Mouse (Mus musculus): ENCODE measurements around the gene Cacna1c. TPM values are rescaled to one million over a fixed set of nuclear protein-coding genes. Genes with fewer than 3 reads are reported as not detected.

The Cacna1c gene
- polyA plus RNA-seq, 1 experiment, result 19.1 TPM

- no peak for TF ChIP-seq CTCF (IDR thresholded peaks at IDR 0.05; ENCODE audit: borderline replicate concordance, extremely low read depth, insufficient read depth, insufficient read length)
- TF ChIP-seq POLR2A (IDR thresholded peaks at IDR 0.05; ENCODE audit: borderline replicate concordance, extremely low read depth, insufficient read depth, insufficient read length, poor library complexity, severe bottlenecking), result no peak
Measured at GRCm38 (mm10) chr6:118843566-118843965, 352.7 kb downstream of the Cacna1c start.

GRCm38 (mm10) chr6:118841892-118842291 lies 354.3 kb downstream of the Cacna1c start:
- DNase-seq (ENCODE audit: low read depth), result peak; percentile 64
- no peak for TF ChIP-seq POLR2A (IDR thresholded peaks at IDR 0.05; ENCODE audit: borderline replicate concordance, extremely low read depth, insufficient read depth, insufficient read length, poor library complexity, severe bottlenecking)
- TF ChIP-seq CTCF (IDR thresholded peaks at IDR 0.05; ENCODE audit: borderline replicate concordance, extremely low read depth, insufficient read depth, insufficient read length), result no peak

More at GRCm38 (mm10) chr6:118843566-118843965, 352.7 kb downstream of the Cacna1c start:
- peak; percentile 54 for DNase-seq (ENCODE audit: low read depth)

- TF ChIP-seq CTCF (IDR thresholded peaks at IDR 0.05; ENCODE audit: borderline replicate concordance, extremely low read depth, insufficient read depth, insufficient read length) (no peak), POLR2A (IDR thresholded peaks at IDR 0.05; ENCODE audit: borderline replicate concordance, extremely low read depth, insufficient read depth, insufficient read length, poor library complexity, severe bottlenecking) (no peak)
- DNase-seq (ENCODE audit: low read depth), result no peak
Measured at GRCm38 (mm10) chr6:118838919-118839915, 357.0 kb downstream of the Cacna1c start.

- peak; percentile 34 for DNase-seq (ENCODE audit: low read depth)
- no peak for TF ChIP-seq POLR2A (IDR thresholded peaks at IDR 0.05; ENCODE audit: borderline replicate concordance, extremely low read depth, insufficient read depth, insufficient read length, poor library complexity, severe bottlenecking)
- TF ChIP-seq CTCF (IDR thresholded peaks at IDR 0.05; ENCODE audit: borderline replicate concordance, extremely low read depth, insufficient read depth, insufficient read length), result no peak
Measured at GRCm38 (mm10) chr6:118836693-118837092, 359.5 kb downstream of the Cacna1c start.

- peak; percentile 52 for DNase-seq (ENCODE audit: low read depth)
- no peak for TF ChIP-seq CTCF (IDR thresholded peaks at IDR 0.05; ENCODE audit: borderline replicate concordance, extremely low read depth, insufficient read depth, insufficient read length)
- TF ChIP-seq POLR2A (IDR thresholded peaks at IDR 0.05; ENCODE audit: borderline replicate concordance, extremely low read depth, insufficient read depth, insufficient read length, poor library complexity, severe bottlenecking), result no peak
Measured at GRCm38 (mm10) chr6:118834046-118834445, 362.2 kb downstream of the Cacna1c start.

- TF ChIP-seq POLR2A (IDR thresholded peaks at IDR 0.05; ENCODE audit: borderline replicate concordance, extremely low read depth, insufficient read depth, insufficient read length, poor library complexity, severe bottlenecking) (no peak), CTCF (IDR thresholded peaks at IDR 0.05; ENCODE audit: borderline replicate concordance, extremely low read depth, insufficient read depth, insufficient read length) (no peak)
- no peak for DNase-seq (ENCODE audit: low read depth)
Measured at GRCm38 (mm10) chr6:118833049-118833448, 363.2 kb downstream of the Cacna1c start.

- TF ChIP-seq POLR2A (IDR thresholded peaks at IDR 0.05; ENCODE audit: borderline replicate concordance, extremely low read depth, insufficient read depth, insufficient read length, poor library complexity, severe bottlenecking), result no peak
- TF ChIP-seq CTCF (IDR thresholded peaks at IDR 0.05; ENCODE audit: borderline replicate concordance, extremely low read depth, insufficient read depth, insufficient read length), result no peak
- DNase-seq (ENCODE audit: low read depth), result no peak
Measured at GRCm38 (mm10) chr6:118832616-118833015, 363.6 kb downstream of the Cacna1c start.

- no peak for DNase-seq (ENCODE audit: low read depth)
- TF ChIP-seq POLR2A (IDR thresholded peaks at IDR 0.05; ENCODE audit: borderline replicate concordance, extremely low read depth, insufficient read depth, insufficient read length, poor library complexity, severe bottlenecking) (no peak), CTCF (IDR thresholded peaks at IDR 0.05; ENCODE audit: borderline replicate concordance, extremely low read depth, insufficient read depth, insufficient read length) (no peak)
Measured at GRCm38 (mm10) chr6:118830851-118831250, 365.4 kb downstream of the Cacna1c start.

GRCm38 (mm10) chr6:118828187-118828586 lies 368.0 kb downstream of the Cacna1c start:
- TF ChIP-seq CTCF (IDR thresholded peaks at IDR 0.05; ENCODE audit: borderline replicate concordance, extremely low read depth, insufficient read depth, insufficient read length) (no peak), POLR2A (IDR thresholded peaks at IDR 0.05; ENCODE audit: borderline replicate concordance, extremely low read depth, insufficient read depth, insufficient read length, poor library complexity, severe bottlenecking) (no peak)
- no peak for DNase-seq (ENCODE audit: low read depth)

- TF ChIP-seq POLR2A (IDR thresholded peaks at IDR 0.05; ENCODE audit: borderline replicate concordance, extremely low read depth, insufficient read depth, insufficient read length, poor library complexity, severe bottlenecking), result no peak
- TF ChIP-seq CTCF (IDR thresholded peaks at IDR 0.05; ENCODE audit: borderline replicate concordance, extremely low read depth, insufficient read depth, insufficient read length), result no peak
- peak; percentile 74 for DNase-seq (ENCODE audit: low read depth)
Measured at GRCm38 (mm10) chr6:118827560-118827959, 368.7 kb downstream of the Cacna1c start.

GRCm38 (mm10) chr6:118825400-118825871 lies 370.8 kb downstream of the Cacna1c start:
- DNase-seq (ENCODE audit: low read depth), result no peak
- no peak for TF ChIP-seq CTCF (IDR thresholded peaks at IDR 0.05; ENCODE audit: borderline replicate concordance, extremely low read depth, insufficient read depth, insufficient read length)
- TF ChIP-seq POLR2A (IDR thresholded peaks at IDR 0.05; ENCODE audit: borderline replicate concordance, extremely low read depth, insufficient read depth, insufficient read length, poor library complexity, severe bottlenecking), result no peak
